16 mouse cellular contexts compared by ENCODE assay signal in genomic region chr11:113451301-113451700, GRCm38 (mm10).
DNase-seq lines count a peak whose midpoint lies in the region; ATAC-seq lines count a peak whose summit lies in the region.
"Had no signal": no experiment of that assay in that cellular context is flagged by ENCODE, and none has a peak within 500 bp of the region (broad histone marks: within the 10 kb centered on the region; RNA-seq: fewer than 3 reads in every experiment).

No protein-coding gene starts in this region.

- H3K36me3 ChIP-seq in neural tube, embryonic 12.5 days: no peaks in the 10 kb centered on the region; the same call in 1 of the 2 replicates
- no peaks in the 10 kb centered on the region for H3K36me3 ChIP-seq in limb, embryonic 10.5 days
- H3K36me3 ChIP-seq: embryonic facial prominence, embryonic 13.5 days; liver, embryonic 12.5 days had no signal

- ATAC-seq in frontal cortex, adult (ENCODE audit: low TSS enrichment): peak; percentile 90
- 0 out of 2 replicates have a peak, but pooled peaks have one; percentile 33 for ATAC-seq in neural tube, embryonic 12.5 days (ENCODE audit: low FRiP score, low read depth)
- ATAC-seq: activated CD4-positive, CD25-positive, alpha-beta regulatory T cell, adult 4 months; CD4-positive, CD25-positive, alpha-beta regulatory T cell, adult 4 months; liver, embryonic 12.5 days had no signal

- H3K4me2 ChIP-seq in neural tube, embryonic 12.5 days (replicated peaks): no peak overlapping the region
- H3K4me2 ChIP-seq: embryonic facial prominence, embryonic 13.5 days; heart, embryonic 11.5 days; liver, embryonic 12.5 days had no signal

- no peak overlapping the region for H3K27ac ChIP-seq in neural tube, embryonic 12.5 days
- peak overlapping the region; percentile 58; the same call in 1 of the 2 replicates for H3K27ac ChIP-seq in limb, embryonic 10.5 days
- H3K27ac ChIP-seq: embryonic facial prominence, embryonic 13.5 days; liver, embryonic 12.5 days had no signal

- no peaks in the 10 kb centered on the region for H3K9me3 ChIP-seq in neural tube, embryonic 12.5 days
- no peaks in the 10 kb centered on the region for H3K9me3 ChIP-seq in limb, embryonic 10.5 days (replicated peaks)
- H3K9me3 ChIP-seq: liver, embryonic 12.5 days had no signal

- no peak overlapping the region for H3K9ac ChIP-seq in neural tube, embryonic 12.5 days
- H3K9ac ChIP-seq: embryonic facial prominence, embryonic 13.5 days; liver, embryonic 12.5 days had no signal

- DNase-seq in frontal cortex, postnatal 14 days (ENCODE audit: low spot score in 2 of 2): no peak
- no peak for DNase-seq in neural tube, embryonic 10.5 days (ENCODE audit: extremely low spot score, low spot score)
- peak; percentile 65 for DNase-seq in NIH3T3 (ENCODE audit: low read depth)
- DNase-seq in limb, embryonic 10.5 days (ENCODE audit: low spot score): no peak
- DNase-seq in urinary bladder, postnatal 4 days (ENCODE audit: low spot score in 2 of 2): no peak
- DNase-seq: cerebellum, adult 2 months; gastrocnemius, postnatal 25 days; kidney, adult 9 months; thymus, postnatal 25 days had no signal

- H3K27me3 ChIP-seq in neural tube, embryonic 12.5 days (replicated peaks): no peaks in the 10 kb centered on the region
- H3K27me3 ChIP-seq in limb, embryonic 10.5 days (ENCODE audit: low read depth, poor library complexity, severe bottlenecking): no peaks in the 10 kb centered on the region
- H3K27me3 ChIP-seq: embryonic facial prominence, embryonic 13.5 days; liver, embryonic 12.5 days had no signal

- peaks cover 19% of the 10 kb centered on the region for H3K4me1 ChIP-seq in neural tube, embryonic 12.5 days
- peaks cover 37% of the 10 kb centered on the region for H3K4me1 ChIP-seq in limb, embryonic 10.5 days
- H3K4me1 ChIP-seq: liver, embryonic 12.5 days had no signal

- WGBS in neural tube, embryonic 12.5 days: 83% methylated on average over 10 of the region's 10 CpGs
- 84% methylated on average over 10 of the region's 10 CpGs for WGBS in limb, embryonic 10.5 days

- no peak overlapping the region for H3K4me3 ChIP-seq in neural tube, embryonic 12.5 days
- no peak overlapping the region for H3K4me3 ChIP-seq in limb, embryonic 10.5 days
- H3K4me3 ChIP-seq: embryonic facial prominence, embryonic 13.5 days; liver, embryonic 12.5 days had no signal
